26 mouse cellular contexts compared by ENCODE assay signal in genomic region chr3:37173285-37173684, GRCm38 (mm10). TPM values are rescaled to one million over a fixed set of nuclear protein-coding genes. Genes with fewer than 3 reads are reported as not detected.
DNase-seq lines count a peak whose midpoint lies in the region; ATAC-seq and TF ChIP-seq lines count a peak whose summit lies in the region.
"Had no signal": no experiment of that assay in that cellular context is flagged by ENCODE, and none has a peak within 500 bp of the region (broad histone marks: within the 10 kb centered on the region; RNA-seq: fewer than 3 reads in every experiment).

No protein-coding gene starts in this region.

- no peaks in the 10 kb centered on the region for H3K36me3 ChIP-seq in myocyte (ENCODE audit: control insufficient read depth, insufficient read depth)
- no peaks in the 10 kb centered on the region for H3K36me3 ChIP-seq in forebrain, embryonic 14.5 days (ENCODE audit: control insufficient read depth, insufficient read depth, low read length)
- H3K36me3 ChIP-seq: hindbrain, embryonic 13.5 days; liver, embryonic 12.5 days; midbrain, embryonic 10.5 days had no signal

- peak; percentile 60 for DNase-seq in NIH3T3 (ENCODE audit: low read depth)
- no peak for DNase-seq in forebrain, embryonic 14.5 days (ENCODE audit: low spot score)
- DNase-seq in kidney, adult 8-10 months = no peak
- no peak for DNase-seq in adrenal gland, adult 18-20 months (ENCODE audit: low spot score in 2 of 2)
- DNase-seq: adrenal gland, postnatal 36 days; cerebellum, postnatal 36 days; gastrocnemius, adult 2 months; lung, embryonic 14.5 days; retina, postnatal 1 day; thymus, postnatal 36 days had no signal

- no peak overlapping the region for H3K4me3 ChIP-seq in myocyte
- no peak overlapping the region for H3K4me3 ChIP-seq in forebrain, embryonic 14.5 days (ENCODE audit: low read depth, low read length)
- H3K4me3 ChIP-seq: gastrocnemius, adult 2 months; hindbrain, embryonic 13.5 days; left cerebral cortex, adult 2 months; liver, embryonic 12.5 days; midbrain, embryonic 10.5 days had no signal

- no peaks in the 10 kb centered on the region for H3K79me2 ChIP-seq in myocyte (ENCODE audit: control insufficient read depth, insufficient read depth)

- WGBS in forebrain, embryonic 14.5 days = 96% methylated on average over 8 of the region's 8 CpGs

- no peaks in the 10 kb centered on the region for H3K4me1 ChIP-seq in forebrain, embryonic 14.5 days (ENCODE audit: control insufficient read depth, insufficient read depth, low read length)
- H3K4me1 ChIP-seq: hindbrain, embryonic 13.5 days; liver, embryonic 12.5 days; midbrain, embryonic 10.5 days had no signal

- no peak overlapping the region for H3ac ChIP-seq in myocyte (ENCODE audit: control insufficient read depth, insufficient read length)

- H3K27me3 ChIP-seq in myocyte (ENCODE audit: control insufficient read depth, insufficient read depth, insufficient read length) = no peaks in the 10 kb centered on the region
- H3K27me3 ChIP-seq in forebrain, embryonic 14.5 days (replicated peaks; ENCODE audit: control insufficient read depth, insufficient read depth, low read length) = no peaks in the 10 kb centered on the region
- H3K27me3 ChIP-seq: hindbrain, embryonic 13.5 days; liver, embryonic 12.5 days had no signal

- no peak for TF ChIP-seq POLR2A in myocyte (IDR thresholded peaks at IDR 0.05; ENCODE audit: insufficient read length, low read depth)

- H3K9ac ChIP-seq in forebrain, embryonic 14.5 days (ENCODE audit: low read length) = no peak overlapping the region
- H3K9ac ChIP-seq: hindbrain, embryonic 13.5 days; liver, embryonic 12.5 days; lung, embryonic 14.5 days had no signal

- no peaks in the 10 kb centered on the region for H3K9me3 ChIP-seq in forebrain, embryonic 14.5 days (replicated peaks; ENCODE audit: control insufficient read depth, low read length)
- H3K9me3 ChIP-seq: hindbrain, embryonic 13.5 days; midbrain, embryonic 10.5 days had no signal

- ATAC-seq in CD4-positive, CD25-positive, alpha-beta regulatory T cell, adult 4 months = peak; percentile 75
- peak; percentile 93 for ATAC-seq in granulocyte monocyte progenitor cell, adult 5-6 weeks (replicated peaks; ENCODE audit: poor library complexity, severe bottlenecking)
- ATAC-seq in forebrain, embryonic 14.5 days = no peak
- ATAC-seq: intestine, embryonic 16.5 days; liver, embryonic 12.5 days had no signal

- H3K27ac ChIP-seq in forebrain, embryonic 14.5 days (ENCODE audit: low read depth, low read length) = no peak overlapping the region
- H3K27ac ChIP-seq: gastrocnemius, adult 2 months; hindbrain, embryonic 13.5 days; kidney, postnatal 0 days; left cerebral cortex, adult 2 months; liver, embryonic 12.5 days; midbrain, embryonic 10.5 days had no signal

- peak overlapping the region; percentile 57 for H3K4me2 ChIP-seq in myocyte (ENCODE audit: low read depth)
- no peak overlapping the region for H3K4me2 ChIP-seq in forebrain, embryonic 14.5 days (ENCODE audit: low read length)
- H3K4me2 ChIP-seq: hindbrain, embryonic 13.5 days; liver, embryonic 12.5 days; lung, embryonic 14.5 days had no signal

TF ChIP-seq in myocyte, 11 proteins besides CTCF, POLR2A, EP300 and RAD21:
- no peak for TF ChIP-seq MYOD1 (IDR thresholded peaks at IDR 0.05; ENCODE audit: control insufficient read depth in 1 of 3, insufficient read length in 2 of 3, low read depth in 2 of 3)
- peak; percentile 88 for TF ChIP-seq CEBPB (IDR thresholded peaks at IDR 0.05; ENCODE audit: insufficient read depth, poor library complexity, severe bottlenecking)
TF ChIP-seq in myocyte: peak in this region for 1.

RNA-seq across cellular contexts. Expression of gene Il2, which starts 47.5 kb away (rescaled TPM):
- polyA plus RNA-seq in CD4-positive, CD25-positive, alpha-beta regulatory T cell, adult 4 months (2017; shearing (Covaris generic)) = 1 to 10 TPM in 1 of 2 experiments, under 1 TPM in 1; 0.60 to 1.0 TPM
- total RNA-seq in granulocyte monocyte progenitor cell, adult 5-6 weeks (2014; fragmentation: Nextera tagmentation) = 1.5 TPM in 1 of 2 replicates, not detected in the other
- not detected in 2 replicates for total RNA-seq in granulocyte monocyte progenitor cell, adult 5-6 weeks (2017)
- polyA plus RNA-seq in myocyte (2012; fragmentation: generic; extraction: Trizol) = not detected
- 0.58 TPM in 2 replicates for polyA plus RNA-seq in forebrain, embryonic 14.5 days (2014; fragmentation: Nextera tagmentation; extraction: Ambion mirVana)
- not detected for total RNA-seq in adrenal gland, adult 18-20 months (2021)
- total RNA-seq: adrenal gland, postnatal 36 days; ES-E14; gastrocnemius, adult 2 months; heart, adult 8-10 months; layer of hippocampus, adult 18-20 months; left cerebral cortex, adult 2 months; neutrophil, adult 5-6 weeks had no signal

RNA-seq across cellular contexts. Expression of gene Il21, which starts 59.2 kb away (rescaled TPM):
- polyA plus RNA-seq in CD4-positive, CD25-positive, alpha-beta regulatory T cell, adult 4 months (2017; shearing (Covaris generic)) = 1 to 10 TPM in 1 of 2 experiments, under 1 TPM in 1; 0.51 to 1.0 TPM
- not detected in 2 replicates for total RNA-seq in granulocyte monocyte progenitor cell, adult 5-6 weeks (2014; fragmentation: Nextera tagmentation)
- not detected in 2 replicates for total RNA-seq in granulocyte monocyte progenitor cell, adult 5-6 weeks (2017)
- polyA plus RNA-seq in myocyte (2012; fragmentation: generic; extraction: Trizol) = not detected
- not detected in 2 replicates for polyA plus RNA-seq in forebrain, embryonic 14.5 days (2014; fragmentation: Nextera tagmentation; extraction: Ambion mirVana)
- total RNA-seq in adrenal gland, adult 18-20 months (2021) = not detected
- total RNA-seq: adrenal gland, postnatal 36 days; ES-E14; gastrocnemius, adult 2 months; heart, adult 8-10 months had no signal
- polyA plus RNA-seq: embryonic facial prominence, embryonic 11.5 days; heart, embryonic 16.5 days; hindbrain, embryonic 13.5 days; intestine, embryonic 16.5 days; kidney, postnatal 0 days; limb, embryonic 11.5 days; liver, embryonic 12.5 days; lung, embryonic 14.5 days; midbrain, embryonic 10.5 days had no signal
